ENCODE assay signal across 18 mouse cellular contexts in the genomic region with DNA sequence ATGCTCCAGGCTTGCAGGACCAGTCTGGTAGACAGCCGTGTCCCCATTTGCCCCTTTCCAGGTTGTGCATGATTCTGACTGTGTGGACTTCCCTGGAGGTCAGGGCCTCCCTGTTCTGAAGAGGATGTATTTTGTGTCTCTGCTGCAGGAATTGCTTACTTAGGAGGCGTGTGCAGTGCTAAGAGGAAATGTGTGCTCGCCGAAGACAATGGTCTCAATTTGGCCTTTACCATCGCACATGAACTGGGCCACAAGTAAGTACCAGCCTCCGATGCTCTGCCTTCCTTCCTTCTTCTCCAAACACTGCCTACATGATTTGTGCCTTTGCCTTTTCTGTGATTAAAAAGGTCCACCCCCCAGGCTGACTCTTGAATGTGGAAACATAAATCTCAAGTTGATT.
A peak's percentile ranks its signal among the peaks of the same experiment; 100 is the strongest.
DNase-seq lines count a peak whose midpoint lies in the region; ATAC-seq and TF ChIP-seq lines count a peak whose summit lies in the region.
"Had no signal": no experiment of that assay in that cellular context is flagged by ENCODE, and none has a peak within 500 bp of the region (broad histone marks: within the 10 kb centered on the region; RNA-seq: fewer than 3 reads in every experiment).

No protein-coding gene starts in this region.

- H3K9ac ChIP-seq in heart, adult 2 months (ENCODE audit: low read depth, low read length): no peak overlapping the region
- H3K9ac ChIP-seq in kidney, postnatal 0 days (ENCODE audit: low read depth, low read length): no peak overlapping the region
- no peak overlapping the region for H3K9ac ChIP-seq in neural tube, embryonic 13.5 days
- no peak overlapping the region for H3K9ac ChIP-seq in limb, embryonic 12.5 days (replicated peaks)
- H3K9ac ChIP-seq: embryonic facial prominence, embryonic 12.5 days; forebrain, embryonic 15.5 days; hindbrain, embryonic 14.5 days; liver, postnatal 0 days had no signal

- H3K27ac ChIP-seq in heart, adult 2 months: peak overlapping the region; percentile 17; the same call in 1 of the 2 replicates
- no peak overlapping the region for H3K27ac ChIP-seq in kidney, postnatal 0 days
- H3K27ac ChIP-seq in neural tube, embryonic 13.5 days (replicated peaks): peak overlapping the region; percentile 89; the same call in 1 of the 2 replicates
- peak overlapping the region; percentile 59; the same call in 1 of the 2 replicates for H3K27ac ChIP-seq in limb, embryonic 12.5 days
- H3K27ac ChIP-seq: embryonic facial prominence, embryonic 12.5 days; forebrain, embryonic 15.5 days; left cerebral cortex, adult 2 months had no signal

- DNase-seq in heart, adult 2 months: no peak
- DNase-seq in heart, adult 9 months (ENCODE audit: low spot score in 2 of 2): no peak
- peak; percentile 23 for DNase-seq in kidney, postnatal 0 days (ENCODE audit: low spot score)
- no peak for DNase-seq in kidney, adult 9 months
- no peak for DNase-seq in neural tube, embryonic 10.5 days (ENCODE audit: extremely low spot score, low spot score)
- DNase-seq: cerebellum, adult 9-10 months; kidney, adult 8-10 months; liver, postnatal 0 days; spleen, adult 18-20 months; thymus, postnatal 4 days had no signal

- H3K9me3 ChIP-seq in kidney, postnatal 0 days (replicated peaks; ENCODE audit: low read length): no peaks in the 10 kb centered on the region
- no peaks in the 10 kb centered on the region for H3K9me3 ChIP-seq in neural tube, embryonic 13.5 days
- H3K9me3 ChIP-seq in limb, embryonic 12.5 days: no peaks in the 10 kb centered on the region
- H3K9me3 ChIP-seq: embryonic facial prominence, embryonic 12.5 days; forebrain, embryonic 15.5 days had no signal

- WGBS in heart, adult 2 months: 58% methylated on average over 6 of the region's 6 CpGs
- WGBS in kidney, postnatal 0 days: 44% methylated on average over 6 of the region's 6 CpGs
- 36% methylated on average over 6 of the region's 6 CpGs for WGBS in neural tube, embryonic 13.5 days
- 80% methylated on average over 6 of the region's 6 CpGs for WGBS in limb, embryonic 12.5 days

- H3K79me2 ChIP-seq in heart, adult 2 months (replicated peaks; ENCODE audit: control insufficient read depth, insufficient read depth, low read length): no peaks in the 10 kb centered on the region

- no peaks in the 10 kb centered on the region for H3K36me3 ChIP-seq in heart, adult 2 months (ENCODE audit: control insufficient read depth, insufficient read depth, low read length)
- no peaks in the 10 kb centered on the region for H3K36me3 ChIP-seq in kidney, postnatal 0 days (ENCODE audit: insufficient read depth, low read length)
- H3K36me3 ChIP-seq in neural tube, embryonic 13.5 days: no peaks in the 10 kb centered on the region
- no peaks in the 10 kb centered on the region for H3K36me3 ChIP-seq in limb, embryonic 12.5 days
- H3K36me3 ChIP-seq: embryonic facial prominence, embryonic 12.5 days; forebrain, embryonic 15.5 days had no signal

- H3K4me1 ChIP-seq in heart, adult 2 months (ENCODE audit: control insufficient read depth, insufficient read depth, low read length): peaks cover 3% of the 10 kb centered on the region
- H3K4me1 ChIP-seq in kidney, postnatal 0 days (replicated peaks; ENCODE audit: insufficient read depth, low read length): 0 out of 2 replicates have a peak, but pooled peaks cover 4% of the 10 kb centered on the region
- peaks cover 60% of the 10 kb centered on the region for H3K4me1 ChIP-seq in neural tube, embryonic 13.5 days (replicated peaks)
- peaks cover 74% of the 10 kb centered on the region for H3K4me1 ChIP-seq in limb, embryonic 12.5 days (replicated peaks)

- TF ChIP-seq POLR2A in heart, adult 2 months (IDR thresholded peaks at IDR 0.05; ENCODE audit: insufficient read depth, low read depth, low read length): no peak

- intact Hi-C loops in heart, adult 2 months (cut with DNase I): no loop called here

- TF ChIP-seq CTCF in heart, adult 2 months (IDR thresholded peaks at IDR 0.05): no peak
- no peak for TF ChIP-seq CTCF in kidney, postnatal 0 days (IDR thresholded peaks at IDR 0.05; ENCODE audit: low read depth)

- H3K4me2 ChIP-seq in kidney, postnatal 0 days (ENCODE audit: low read length): no peak overlapping the region
- H3K4me2 ChIP-seq in neural tube, embryonic 13.5 days: no peak overlapping the region
- H3K4me2 ChIP-seq in limb, embryonic 12.5 days: no peak overlapping the region
- H3K4me2 ChIP-seq: embryonic facial prominence, embryonic 12.5 days; forebrain, embryonic 15.5 days; hindbrain, embryonic 14.5 days had no signal

- H3K27me3 ChIP-seq in heart, adult 2 months (ENCODE audit: control insufficient read depth, insufficient read depth, low read length): no peaks in the 10 kb centered on the region
- H3K27me3 ChIP-seq in kidney, postnatal 0 days (ENCODE audit: insufficient read depth, low read length): no peaks in the 10 kb centered on the region
- no peaks in the 10 kb centered on the region for H3K27me3 ChIP-seq in neural tube, embryonic 13.5 days
- H3K27me3 ChIP-seq in limb, embryonic 12.5 days: no peaks in the 10 kb centered on the region
- H3K27me3 ChIP-seq: embryonic facial prominence, embryonic 12.5 days; forebrain, embryonic 15.5 days had no signal

- ATAC-seq in kidney, postnatal 0 days (replicated peaks; ENCODE audit: low FRiP score, low read depth): no peak
- ATAC-seq in neural tube, embryonic 13.5 days (ENCODE audit: low read depth): no peak
- no peak for ATAC-seq in limb, embryonic 12.5 days (ENCODE audit: insufficient number of reproducible peaks, insufficient read depth, low FRiP score, low TSS enrichment, low read depth)
- ATAC-seq in megakaryocyte progenitor cell, adult 5-6 weeks (replicated peaks; ENCODE audit: poor library complexity): no peak
- ATAC-seq: forebrain, embryonic 15.5 days; liver, postnatal 0 days; midbrain, embryonic 16.5 days had no signal

- TF ChIP-seq EP300 in heart, adult 2 months (IDR thresholded peaks at IDR 0.05; ENCODE audit: insufficient read depth, low read depth, low read length): 0 out of 2 replicates have a peak, but pooled peaks have one; percentile 39

- no peak overlapping the region for H3K4me3 ChIP-seq in heart, adult 2 months
- H3K4me3 ChIP-seq in kidney, postnatal 0 days (replicated peaks; ENCODE audit: low read depth, low read length): no peak overlapping the region
- H3K4me3 ChIP-seq in neural tube, embryonic 13.5 days: no peak overlapping the region
- no peak overlapping the region for H3K4me3 ChIP-seq in limb, embryonic 12.5 days (replicated peaks)
- H3K4me3 ChIP-seq: embryonic facial prominence, embryonic 12.5 days; forebrain, embryonic 15.5 days; left cerebral cortex, adult 2 months had no signal
